Mouse (Mus musculus) liver, adult 2 months (tissue): ENCODE measurements around the gene Taok2.

Source experiments
- CTCF ChIP-seq: fragments of 200-500 bp; IDR thresholded peaks from 2 replicates; pipeline ENCODE4 v1.5.1; 2011; ENCODE audit warnings: low read depth, low read length, control low read depth
- POLR2A ChIP-seq: fragments of 200-500 bp; IDR thresholded peaks from 2 replicates; pipeline ENCODE4 v1.6.1; 2011; ENCODE audit warnings: low read length, control low read depth; ENCODE audit not compliant: insufficient read depth; ENCODE audit errors: extremely low read depth

DNA sequence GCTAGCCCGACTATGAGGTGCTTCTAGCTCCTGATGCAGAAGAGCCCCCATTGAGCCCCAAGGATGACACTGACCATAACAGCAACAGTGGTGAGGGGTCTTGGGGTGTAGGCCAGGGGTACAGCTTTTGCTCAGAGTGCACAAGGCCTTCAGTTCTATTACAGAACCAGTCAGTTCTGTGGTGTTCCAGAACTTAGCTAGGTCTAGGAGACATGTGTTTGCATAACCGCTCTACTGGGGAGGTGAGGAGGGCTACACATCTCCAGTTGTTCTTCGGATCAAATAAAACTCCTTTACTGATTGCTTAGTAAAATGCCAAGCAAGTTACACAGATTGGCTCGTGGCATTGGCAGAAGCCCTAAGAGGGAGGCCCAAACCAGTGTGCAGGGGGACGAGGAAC, 53.0 kb downstream of the Taok2 start, which contains the start of gene 4930451I11Rik:
- TF ChIP-seq CTCF (no peak), POLR2A (no peak)
